Mouse (Mus musculus) liver, embryonic 13.5 days (tissue): Measurements from ENCODE around the gene Stk38. TPM values are rescaled to one million over a fixed set of nuclear protein-coding genes. Genes with fewer than 3 reads are reported as not detected.

Experiments used
- ATAC-seq: fragments of 200-750 bp; cut with Nextera tagmentation; 2 replicates; pipeline ENCODE4 v1.8.0; 2017; ENCODE audit warnings: low read depth, mild to moderate bottlenecking, moderate number of reproducible peaks, moderate library complexity
- DNase-seq: peaks from one replicate; pipeline ENCODE4 v3.0.0; 2022
- H3K27ac ChIP-seq: fragments of 300-500 bp; sonication (generic); 2 replicates; pipeline ENCODE4 v1.5.1; 2015; ENCODE audit warnings: moderate library complexity, mild to moderate bottlenecking, inconsistent platforms
- H3K27me3 ChIP-seq: fragments of 300-500 bp; sonication (generic); 2 replicates; pipeline ENCODE4 v1.6.1; 2015; ENCODE audit warnings: mild to moderate bottlenecking, inconsistent platforms
- H3K36me3 ChIP-seq: fragments of 300-500 bp; sonication (generic); 2 replicates; pipeline ENCODE4 v1.6.1; 2015; ENCODE audit warnings: mild to moderate bottlenecking, inconsistent platforms
- H3K4me1 ChIP-seq: fragments of 300-500 bp; sonication (generic); replicated peaks from 2 replicates; pipeline ENCODE4 v1.6.1; 2015; ENCODE audit warnings: inconsistent platforms
- H3K4me2 ChIP-seq: fragments of 300-500 bp; sonication (generic); 2 replicates; pipeline ENCODE4 v1.6.1; 2015; ENCODE audit warnings: inconsistent platforms, mild to moderate bottlenecking, moderate library complexity
- H3K4me3 ChIP-seq: fragments of 300-500 bp; sonication (generic); replicated peaks from 2 replicates; pipeline ENCODE4 v1.5.1; 2015; ENCODE audit warnings: mild to moderate bottlenecking, inconsistent platforms
- H3K9ac ChIP-seq: fragments of 300-500 bp; sonication (generic); 2 replicates; pipeline ENCODE4 v1.6.1; 2015; ENCODE audit warnings: mild to moderate bottlenecking, inconsistent platforms
- H3K9me3 ChIP-seq: fragments of 300-500 bp; sonication (generic); replicated peaks from 2 replicates; pipeline ENCODE4 v1.6.1; 2016; ENCODE audit warnings: inconsistent platforms
- WGBS: fragments of 180-500 bp; shearing (Covaris S2); methylation state at CpG from one replicate; pipeline ENCODE4 v1.1.7; 2015; ENCODE audit not compliant: insufficient replicate concordance; 5-methylcytosine and 5-hydroxymethylcytosine counted together
- polyA plus RNA-seq: library from polyadenylated mRNA; unstranded; fragments of >200 nt; fragmentation: Nextera tagmentation; extraction: Ambion mirVana; gene quantifications from 2 replicates; pipeline ENCODE4 v1.2.1, GENCODE M21; 2015

Stk38 gene
- polyA plus RNA-seq, 1 experiment from 2014 or later = 38.4 TPM

GRCm38 (mm10) chr17:28922096-28922495 is 85.7 kb downstream of the Stk38 start:
- WGBS = 19% methylated on average over 6 of the region's 6 CpGs
- no peak overlapping the region for H3K27ac ChIP-seq
- DNase-seq = no peak
- no peaks in the 10 kb centered on the region for H3K27me3 ChIP-seq
- ATAC-seq = no peak
- H3K4me2 ChIP-seq = no peak overlapping the region
- no peaks in the 10 kb centered on the region for H3K9me3 ChIP-seq
- H3K9ac ChIP-seq = no peak overlapping the region
- peaks cover 19% of the 10 kb centered on the region for H3K4me1 ChIP-seq
- H3K4me3 ChIP-seq = no peak overlapping the region
- H3K36me3 ChIP-seq = no peaks in the 10 kb centered on the region

- no peak overlapping the region for H3K4me2 ChIP-seq
- DNase-seq = no peak
- ATAC-seq = no peak
- peaks cover 9% of the 10 kb centered on the region for H3K4me1 ChIP-seq
- H3K27ac ChIP-seq = no peak overlapping the region
- no peak overlapping the region for H3K4me3 ChIP-seq
- no peaks in the 10 kb centered on the region for H3K9me3 ChIP-seq
- H3K27me3 ChIP-seq = no peaks in the 10 kb centered on the region
- H3K9ac ChIP-seq = no peak overlapping the region
- H3K36me3 ChIP-seq = no peaks in the 10 kb centered on the region
- 48% methylated on average over 8 of the region's 8 CpGs for WGBS
Measured at GRCm38 (mm10) chr17:28921086-28921485, 86.7 kb downstream of the Stk38 start.

Other genes starting within 250 kb of the Stk38 start
- 1.7 and 2.2 TPM in 2 replicates for gene Mapk13, start 238.7 kb downstream of the Stk38 start, polyA plus RNA-seq
- gene Brpf3, start 206.9 kb downstream of the Stk38 start, polyA plus RNA-seq = 61.8 and 69.9 TPM in 2 replicates
- gene Pnpla1, start 149.6 kb downstream of the Stk38 start, polyA plus RNA-seq = not detected in 2 replicates
- 0.08 and 0.15 TPM in 2 replicates for gene 4930539E08Rik, start 92.7 kb downstream of the Stk38 start, polyA plus RNA-seq
- gene Pxt1, start 64.2 kb downstream of the Stk38 start, polyA plus RNA-seq = 0.45 and 0.46 TPM in 2 replicates
- 65.8 and 78.6 TPM in 2 replicates for gene Kctd20, start 56.0 kb downstream of the Stk38 start, polyA plus RNA-seq
- gene Srsf3, start 24.6 kb upstream of the Stk38 start, polyA plus RNA-seq = 320 and 398 TPM in 2 replicates
- gene Cdkn1a, start 83.0 kb upstream of the Stk38 start, polyA plus RNA-seq = 8.6 and 10.1 TPM in 2 replicates
- 4.4 and 5.3 TPM in 2 replicates for gene Rab44, start 106.2 kb upstream of the Stk38 start, polyA plus RNA-seq
- 0.27 and 0.34 TPM in 2 replicates for gene Cpne5, start 230.2 kb upstream of the Stk38 start, polyA plus RNA-seq